Mouse (Mus musculus) olfactory bulb, adult 2 months (tissue): ENCODE results near the gene Tep1.

Source experiments
- CTCF ChIP-seq: fragments of 200-500 bp; IDR thresholded peaks from 2 replicates; pipeline ENCODE4 v1.5.1; 2012; ENCODE audit warnings: low read depth, mild to moderate bottlenecking, low read length, moderate library complexity; ENCODE audit not compliant: insufficient read depth
- POLR2A ChIP-seq: fragments of 200-500 bp; IDR thresholded peaks from 2 replicates; pipeline ENCODE4 v1.6.1; 2012; ENCODE audit warnings: mild to moderate bottlenecking, low read depth, low read length, moderate library complexity; ENCODE audit not compliant: insufficient read depth

DNA sequence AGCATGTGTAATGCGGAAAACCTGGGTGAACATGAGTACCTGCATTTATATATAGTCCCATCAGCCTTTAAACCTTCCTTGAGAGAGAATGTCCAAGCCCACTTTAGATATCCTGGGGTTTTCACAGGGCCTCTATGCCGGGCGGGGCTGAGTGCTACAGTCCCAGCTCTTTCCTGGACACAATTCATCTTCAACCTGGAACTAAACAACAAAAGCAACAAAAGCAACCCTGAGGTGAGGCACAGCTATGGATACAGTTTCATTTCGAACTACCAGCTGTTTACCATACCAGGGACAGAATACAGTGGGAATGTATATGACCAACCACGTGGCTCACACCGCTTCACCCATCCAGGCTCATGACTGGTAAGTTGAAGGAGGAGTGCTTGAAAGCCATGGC, 67.9 kb downstream of the Tep1 start:
- TF ChIP-seq CTCF (no peak), POLR2A (no peak)
